14 mouse cellular contexts compared by ENCODE assay signal in the genomic region with DNA sequence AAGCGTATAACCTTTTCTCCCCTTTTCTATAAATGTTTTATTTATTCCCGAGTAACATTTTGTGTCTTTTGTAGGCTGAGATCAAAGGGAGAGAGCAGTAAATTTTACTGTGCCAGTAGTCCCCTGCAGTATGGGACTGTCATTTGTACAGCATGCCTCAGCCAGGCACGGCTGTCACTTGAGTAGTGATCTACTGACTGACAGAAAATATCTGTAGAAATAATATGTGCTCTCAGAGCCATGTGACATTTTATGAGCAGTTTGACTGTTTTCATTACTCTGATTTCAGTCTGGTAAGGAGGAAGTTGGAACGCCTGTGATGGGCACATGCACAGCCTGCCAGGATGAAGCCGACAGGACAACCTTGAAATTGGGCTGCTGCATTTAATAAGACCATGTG.
A peak's percentile ranks its signal among the peaks of the same experiment; 100 is the strongest.
DNase-seq lines count a peak whose midpoint lies in the region; ATAC-seq and TF ChIP-seq lines count a peak whose summit lies in the region.
"Had no signal": no experiment of that assay in that cellular context is flagged by ENCODE, and none has a peak within 500 bp of the region (broad histone marks: within the 10 kb centered on the region; RNA-seq: fewer than 3 reads in every experiment).

No protein-coding gene starts in this region.

- no peak for TF ChIP-seq CTCF in cerebellum, adult 2 months (IDR thresholded peaks at IDR 0.05; ENCODE audit: borderline replicate concordance, insufficient read depth, low read depth, low read length)

- no peak overlapping the region for H3K27ac ChIP-seq in forebrain, embryonic 16.5 days (ENCODE audit: low read length)
- no peak overlapping the region for H3K27ac ChIP-seq in forebrain, embryonic 10.5 days
- no peak overlapping the region for H3K27ac ChIP-seq in neural tube, embryonic 13.5 days (replicated peaks)
- no peak overlapping the region for H3K27ac ChIP-seq in cerebellum, adult 2 months (ENCODE audit: insufficient read depth, low read length)
- H3K27ac ChIP-seq: liver, embryonic 12.5 days; neural tube, embryonic 12.5 days had no signal

- H3K9me3 ChIP-seq in forebrain, embryonic 16.5 days (ENCODE audit: control insufficient read depth, low read length), result no peaks in the 10 kb centered on the region
- H3K9me3 ChIP-seq in forebrain, embryonic 10.5 days, result no peaks in the 10 kb centered on the region
- no peaks in the 10 kb centered on the region for H3K9me3 ChIP-seq in neural tube, embryonic 13.5 days
- H3K9me3 ChIP-seq: liver, embryonic 12.5 days; neural tube, embryonic 12.5 days had no signal

- TF ChIP-seq POLR2A in cerebellum, adult 2 months (IDR thresholded peaks at IDR 0.05; ENCODE audit: borderline replicate concordance, insufficient read depth, low read length), result no peak

- peak; percentile 83 for ATAC-seq in forebrain, embryonic 16.5 days
- 0 out of 2 replicates have a peak, but pooled peaks have one; percentile 38 for ATAC-seq in neural tube, embryonic 13.5 days (ENCODE audit: low read depth)
- ATAC-seq: liver, embryonic 12.5 days; lung, postnatal 0 days had no signal

- WGBS in forebrain, embryonic 16.5 days, result 47% methylated on average over 5 of the region's 5 CpGs
- 87% methylated on average over 5 of the region's 5 CpGs for WGBS in forebrain, embryonic 10.5 days
- WGBS in neural tube, embryonic 13.5 days, result 43% methylated on average over 5 of the region's 5 CpGs
- 93% methylated on average over 5 of the region's 5 CpGs for WGBS in cerebellum, adult 2 months

- peaks cover 14% of the 10 kb centered on the region for H3K4me1 ChIP-seq in forebrain, embryonic 16.5 days (replicated peaks; ENCODE audit: control insufficient read depth, insufficient read depth, low read length)
- H3K4me1 ChIP-seq in forebrain, embryonic 10.5 days, result peaks cover 13% of the 10 kb centered on the region
- H3K4me1 ChIP-seq in neural tube, embryonic 13.5 days (replicated peaks), result peaks cover 36% of the 10 kb centered on the region
- no peaks in the 10 kb centered on the region for H3K4me1 ChIP-seq in cerebellum, adult 2 months (ENCODE audit: control insufficient read depth, insufficient read depth, low read length)
- H3K4me1 ChIP-seq: liver, embryonic 12.5 days had no signal

- no peak overlapping the region for H3K4me2 ChIP-seq in forebrain, embryonic 16.5 days (ENCODE audit: low read length)
- H3K4me2 ChIP-seq in neural tube, embryonic 13.5 days, result no peak overlapping the region
- H3K4me2 ChIP-seq: liver, embryonic 12.5 days; neural tube, embryonic 12.5 days had no signal

- no peak for DNase-seq in forebrain, embryonic 10.5 days (ENCODE audit: extremely low spot score, low spot score)
- peak; percentile 36 for DNase-seq in layer of hippocampus, adult 9-11 months
- DNase-seq in layer of hippocampus, postnatal 10 days (ENCODE audit: low spot score in 2 of 2), result no peak
- DNase-seq in neural tube, embryonic 10.5 days (ENCODE audit: extremely low spot score, low spot score), result no peak
- DNase-seq in cerebellum, adult 2 months, result no peak
- DNase-seq: cerebellum, adult 18-20 months; gastrocnemius, postnatal 36 days; kidney, adult 11 months; thymus, postnatal 25 days had no signal

- no peaks in the 10 kb centered on the region for H3K36me3 ChIP-seq in forebrain, embryonic 16.5 days (ENCODE audit: control insufficient read depth, insufficient read depth)
- no peaks in the 10 kb centered on the region for H3K36me3 ChIP-seq in forebrain, embryonic 10.5 days (replicated peaks)
- H3K36me3 ChIP-seq in neural tube, embryonic 13.5 days, result no peaks in the 10 kb centered on the region
- H3K36me3 ChIP-seq: liver, embryonic 12.5 days; neural tube, embryonic 12.5 days had no signal

- H3K4me3 ChIP-seq in forebrain, embryonic 16.5 days (replicated peaks; ENCODE audit: low read length), result no peak overlapping the region
- no peak overlapping the region for H3K4me3 ChIP-seq in forebrain, embryonic 10.5 days
- H3K4me3 ChIP-seq in neural tube, embryonic 13.5 days, result no peak overlapping the region
- no peak overlapping the region for H3K4me3 ChIP-seq in cerebellum, adult 2 months (replicated peaks; ENCODE audit: insufficient read depth, low read depth, low read length)
- H3K4me3 ChIP-seq: liver, embryonic 12.5 days; neural tube, embryonic 12.5 days had no signal

- no peak overlapping the region for H3K9ac ChIP-seq in forebrain, embryonic 16.5 days (replicated peaks; ENCODE audit: low read depth, low read length)
- no peak overlapping the region for H3K9ac ChIP-seq in neural tube, embryonic 13.5 days
- H3K9ac ChIP-seq: liver, embryonic 12.5 days; neural tube, embryonic 12.5 days had no signal

- H3K27me3 ChIP-seq in forebrain, embryonic 16.5 days (replicated peaks; ENCODE audit: control insufficient read depth, insufficient read depth, low read length), result no peaks in the 10 kb centered on the region
- no peaks in the 10 kb centered on the region for H3K27me3 ChIP-seq in forebrain, embryonic 10.5 days (ENCODE audit: poor library complexity, severe bottlenecking)
- no peaks in the 10 kb centered on the region for H3K27me3 ChIP-seq in neural tube, embryonic 13.5 days
- no peaks in the 10 kb centered on the region for H3K27me3 ChIP-seq in cerebellum, adult 2 months (ENCODE audit: control insufficient read depth, insufficient read depth, low read length)
- H3K27me3 ChIP-seq: liver, embryonic 12.5 days; neural tube, embryonic 12.5 days had no signal
